Mouse (Mus musculus) embryonic fibroblast, embryonic 13.5 days (primary cell): ENCODE measurements around the gene Nxnl2.

ENCODE experiments used
- CTCF ChIP-seq: IDR thresholded peaks from 2 replicates; pipeline ENCODE4 v1.5.1; 2011; ENCODE audit warnings: mild to moderate bottlenecking, control low read depth, low read length, moderate library complexity, borderline replicate concordance; ENCODE audit not compliant: insufficient read depth
- POLR2A ChIP-seq: IDR thresholded peaks from 2 replicates; pipeline ENCODE4 v1.6.1; 2011; ENCODE audit warnings: low read depth, mild to moderate bottlenecking, control low read depth, low read length, moderate library complexity

- TF ChIP-seq CTCF (no peak), POLR2A (no peak)
These were observed 13.5 kb upstream of the Nxnl2 start for GRCm38 (mm10) chr13:51157291-51157690.
